Mouse (Mus musculus): ENCODE measurements at regions not wholly inside any gene's neighbourhood (a gene's known extent, or its start where the extent isn't known, plus 50 kb on each side); places are given as distances from the start of the nearest gene placed in this dataset.

GRCm38 (mm10) chr17:93067850-93068249, 131.0 kb upstream of the Adcyap1 start:
- DNase-seq = peak; percentile 31

- DNase-seq = peak; percentile 3
Measured at GRCm38 (mm10) chr17:93068489-93068888, 130.3 kb upstream of the Adcyap1 start.

GRCm38 (mm10) chr17:93084048-93084447, 114.8 kb upstream of the Adcyap1 start:
- DNase-seq = no peak

GRCm38 (mm10) chr17:93104516-93104915, 94.3 kb upstream of the Adcyap1 start:
- no peak for DNase-seq

- DNase-seq = no peak
Measured at GRCm38 (mm10) chr17:93140003-93140402, 58.8 kb upstream of the Adcyap1 start.

GRCm38 (mm10) chr17:93141125-93141524, 57.7 kb upstream of the Adcyap1 start:
- peak; percentile 74 for DNase-seq
